Mouse (Mus musculus) limb, embryonic 10.5 days (tissue): ENCODE measurements at regions not wholly inside any gene's neighbourhood (a gene's known extent, or its start where the extent isn't known, plus 50 kb on each side); places are given as distances from the start of the nearest gene placed in this dataset.

Experiments
- DNase-seq: peaks from one replicate; pipeline ENCODE4 v3.0.0-alpha.2; 2017; ENCODE audit warnings: low spot score
- H3K27ac ChIP-seq: fragments of 300-500 bp; sonication (generic); 2 replicates; pipeline ENCODE4 v1.5.1; 2016; ENCODE audit warnings: mild to moderate bottlenecking
- H3K27me3 ChIP-seq: fragments of 300-500 bp; sonication (generic); 2 replicates; pipeline ENCODE4 v1.6.1; 2016; ENCODE audit warnings: low read depth, mild to moderate bottlenecking; ENCODE audit not compliant: poor library complexity, severe bottlenecking
- H3K36me3 ChIP-seq: fragments of 300-500 bp; sonication (generic); 2 replicates; pipeline ENCODE4 v1.6.1; 2016; ENCODE audit warnings: mild to moderate bottlenecking, moderate library complexity
- H3K4me1 ChIP-seq: fragments of 300-500 bp; sonication (generic); 2 replicates; pipeline ENCODE4 v1.6.1; 2016
- H3K4me3 ChIP-seq: fragments of 300-500 bp; sonication (generic); 2 replicates; pipeline ENCODE4 v1.5.1; 2016; ENCODE audit warnings: mild to moderate bottlenecking, moderate library complexity
- H3K9me3 ChIP-seq: fragments of 300-500 bp; sonication (generic); replicated peaks from 2 replicates; pipeline ENCODE4 v1.6.1; 2016; ENCODE audit warnings: mild to moderate bottlenecking
- WGBS: fragments of 180-500 bp; shearing (Covaris S2); methylation state at CpG from one replicate; pipeline ENCODE4 v1.1.7; 2016; 5-methylcytosine and 5-hydroxymethylcytosine counted together

DNA sequence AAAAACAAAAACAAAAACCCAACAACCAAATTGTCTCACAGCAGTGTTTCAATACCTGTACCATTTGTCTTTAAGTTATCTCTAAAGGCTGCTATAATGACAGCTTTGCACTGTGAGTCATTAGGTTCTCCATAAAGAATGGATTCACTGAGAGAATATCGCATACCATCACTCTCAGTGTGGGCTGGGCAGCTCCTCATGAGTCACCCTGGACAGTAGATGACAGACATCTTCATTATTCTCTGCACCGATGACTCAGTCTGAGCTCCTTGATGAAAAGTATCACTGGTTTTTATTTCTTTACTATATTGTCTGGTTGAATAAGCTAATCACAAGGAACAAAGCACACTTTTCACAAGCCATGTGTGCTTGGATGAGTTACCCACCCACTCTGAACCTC, 230.4 kb downstream of the Abcc12 start:
- no peaks in the 10 kb centered on the region for H3K4me1 ChIP-seq
- H3K9me3 ChIP-seq: no peaks in the 10 kb centered on the region
- no peaks in the 10 kb centered on the region for H3K36me3 ChIP-seq
- no peaks in the 10 kb centered on the region for H3K27me3 ChIP-seq
- H3K4me3 ChIP-seq: no peak overlapping the region
- WGBS: 93% methylated on average over 2 of the region's 2 CpGs
- no peak overlapping the region for H3K27ac ChIP-seq
- DNase-seq: no peak

- Histone ChIP-seq H3K4me3 (no peak overlapping the region), H3K9me3 (no peaks in the 10 kb centered on the region), H3K4me1 (peaks cover 7% of the 10 kb centered on the region; the same call in 1 of the 2 replicates), H3K36me3 (no peaks in the 10 kb centered on the region), H3K27me3 (no peaks in the 10 kb centered on the region), H3K27ac (no peak overlapping the region)
- 85% methylated on average over 8 of the region's 8 CpGs for WGBS
- DNase-seq: no peak
Observed at GRCm38 (mm10) chr8:86342016-86342684, 238.3 kb downstream of the Abcc12 start.

- H3K9me3 ChIP-seq: no peaks in the 10 kb centered on the region
- no peaks in the 10 kb centered on the region for H3K27me3 ChIP-seq
- peaks cover 11% of the 10 kb centered on the region; the same call in 1 of the 2 replicates for H3K4me1 ChIP-seq
- no peak overlapping the region for H3K27ac ChIP-seq
- no peak overlapping the region for H3K4me3 ChIP-seq
- no peaks in the 10 kb centered on the region for H3K36me3 ChIP-seq
- 92% methylated on average over 18 of the region's 18 CpGs for WGBS
- DNase-seq: no peak
Observed at GRCm38 (mm10) chr8:86338574-86339264, 241.8 kb downstream of the Abcc12 start.

DNA sequence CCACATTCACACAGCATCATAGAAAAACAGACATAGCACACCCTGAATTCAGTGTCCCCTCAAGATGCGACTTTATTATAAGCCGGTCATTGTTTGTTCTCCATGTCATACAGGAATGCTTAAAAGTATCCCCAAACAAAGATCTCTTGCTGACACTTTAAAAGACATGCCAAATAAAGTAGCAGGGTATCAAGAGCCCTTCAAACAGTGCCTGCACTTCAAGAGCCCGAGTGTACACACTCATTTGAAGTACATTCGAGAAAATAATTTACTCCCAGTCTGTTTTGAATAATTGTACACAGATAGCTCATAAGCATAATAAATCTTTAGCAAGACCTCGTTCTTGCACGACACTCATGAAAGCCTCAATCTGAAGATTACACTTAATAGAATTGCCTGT, 249.1 kb downstream of the Abcc12 start:
- H3K27me3 ChIP-seq: no peaks in the 10 kb centered on the region
- no peaks in the 10 kb centered on the region for H3K9me3 ChIP-seq
- no peaks in the 10 kb centered on the region for H3K36me3 ChIP-seq
- WGBS: 89% methylated on average over 6 of the region's 6 CpGs
- no peak overlapping the region for H3K27ac ChIP-seq
- DNase-seq: no peak
- no peaks in the 10 kb centered on the region for H3K4me1 ChIP-seq
- no peak overlapping the region for H3K4me3 ChIP-seq

DNA sequence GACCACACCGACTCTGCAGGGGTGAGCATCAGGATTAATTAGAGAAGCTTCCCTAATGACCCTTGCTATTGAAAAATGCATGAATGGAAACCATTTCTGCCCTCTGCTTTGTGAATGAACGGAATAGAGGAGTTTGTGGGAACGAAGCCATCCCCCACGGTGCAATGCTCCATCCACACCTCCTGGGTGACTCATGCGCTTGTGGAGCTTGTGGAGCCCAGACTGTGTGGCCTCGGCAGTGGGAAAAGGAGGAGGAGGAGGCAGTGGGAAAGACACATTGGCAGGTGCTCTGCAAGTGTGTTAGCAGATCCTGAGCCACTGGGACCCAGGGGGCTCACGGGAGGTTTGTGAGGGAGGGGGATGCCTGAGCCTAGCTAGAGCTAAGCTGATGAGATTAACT, 251.9 kb downstream of the Abcc12 start:
- Histone ChIP-seq H3K9me3 (no peaks in the 10 kb centered on the region), H3K27me3 (no peaks in the 10 kb centered on the region), H3K4me3 (no peak overlapping the region), H3K4me1 (no peaks in the 10 kb centered on the region), H3K27ac (no peak overlapping the region), H3K36me3 (no peaks in the 10 kb centered on the region)
- no peak for DNase-seq
- whole genome bisulfite sequencing: 75% methylated on average over 7 of the region's 7 CpGs

DNA sequence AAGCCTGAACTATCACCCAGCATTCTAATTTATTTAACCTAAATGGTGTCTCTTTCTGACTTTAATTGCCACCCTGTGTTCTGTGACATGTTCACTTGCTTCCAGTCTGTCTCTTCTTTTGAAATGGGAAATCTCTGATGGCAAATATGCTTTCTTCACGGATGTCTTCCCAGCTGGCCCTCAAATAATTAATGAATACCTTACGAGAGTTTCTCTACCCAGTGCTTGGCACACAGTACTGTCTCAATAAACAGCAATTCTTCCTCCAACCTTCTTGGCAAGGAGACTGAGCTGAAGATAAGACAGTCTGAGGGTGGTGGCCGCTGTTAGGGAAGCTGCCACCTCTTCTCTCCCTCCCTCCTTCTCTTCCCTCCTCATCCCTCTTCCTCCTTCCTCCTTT, 252.5 kb downstream of the Abcc12 start:
- Histone ChIP-seq H3K27ac (no peak overlapping the region), H3K4me3 (no peak overlapping the region), H3K9me3 (no peaks in the 10 kb centered on the region), H3K36me3 (no peaks in the 10 kb centered on the region), H3K4me1 (no peaks in the 10 kb centered on the region), H3K27me3 (no peaks in the 10 kb centered on the region)
- DNase-seq: no peak
- WGBS: 82% methylated on average over 3 of the region's 3 CpGs

- Histone ChIP-seq H3K4me3 (no peak overlapping the region), H3K4me1 (no peaks in the 10 kb centered on the region), H3K27ac (no peak overlapping the region), H3K36me3 (no peaks in the 10 kb centered on the region), H3K9me3 (no peaks in the 10 kb centered on the region), H3K27me3 (no peaks in the 10 kb centered on the region)
- WGBS: 64% methylated on average over 7 of the region's 7 CpGs
- no peak for DNase-seq
Observed at GRCm38 (mm10) chr8:86325040-86325439, 255.4 kb downstream of the Abcc12 start.

GRCm38 (mm10) chr8:86324542-86324941, 255.9 kb downstream of the Abcc12 start:
- no peaks in the 10 kb centered on the region for H3K4me1 ChIP-seq
- no peaks in the 10 kb centered on the region for H3K36me3 ChIP-seq
- no peaks in the 10 kb centered on the region for H3K27me3 ChIP-seq
- WGBS: 67% methylated on average over 4 of the region's 4 CpGs
- H3K27ac ChIP-seq: no peak overlapping the region
- no peak for DNase-seq
- H3K4me3 ChIP-seq: no peak overlapping the region
- H3K9me3 ChIP-seq: no peaks in the 10 kb centered on the region

- DNase-seq: no peak
- WGBS: 70% methylated on average over 2 of the region's 2 CpGs
- Histone ChIP-seq H3K4me1 (no peaks in the 10 kb centered on the region), H3K36me3 (no peaks in the 10 kb centered on the region), H3K4me3 (no peak overlapping the region), H3K27me3 (no peaks in the 10 kb centered on the region), H3K9me3 (no peaks in the 10 kb centered on the region), H3K27ac (no peak overlapping the region)
Observed at GRCm38 (mm10) chr8:86323823-86324222, 256.7 kb downstream of the Abcc12 start.

- DNase-seq: no peak
- Histone ChIP-seq H3K36me3 (no peaks in the 10 kb centered on the region), H3K27ac (no peak overlapping the region), H3K4me3 (no peak overlapping the region), H3K4me1 (no peaks in the 10 kb centered on the region), H3K27me3 (no peaks in the 10 kb centered on the region), H3K9me3 (no peaks in the 10 kb centered on the region)
- 90% methylated on average over 1 of the region's 1 CpGs for WGBS
Observed at GRCm38 (mm10) chr8:86322494-86322893, 258.0 kb downstream of the Abcc12 start.

DNA sequence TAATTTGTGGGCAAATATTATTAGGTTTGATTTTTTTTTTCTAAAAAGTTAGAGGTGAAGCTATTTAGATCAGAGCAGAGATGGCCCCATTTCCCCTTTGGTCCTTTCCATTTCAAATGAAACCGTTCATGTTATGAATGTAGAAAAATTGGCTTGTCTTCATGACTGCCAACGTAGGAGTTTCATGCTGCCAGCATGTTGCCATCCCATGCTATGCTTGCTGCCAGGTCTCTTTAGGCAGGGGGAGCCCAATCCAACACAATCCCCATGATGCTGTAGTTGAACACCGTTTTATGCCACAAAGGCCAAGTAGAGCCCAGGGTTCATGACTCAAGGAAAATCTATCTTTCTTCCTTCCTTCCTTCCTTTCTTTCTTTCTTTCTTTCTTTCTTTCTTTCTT, 259.5 kb downstream of the Abcc12 start:
- H3K4me1 ChIP-seq: no peaks in the 10 kb centered on the region
- no peak for DNase-seq
- no peaks in the 10 kb centered on the region for H3K27me3 ChIP-seq
- H3K36me3 ChIP-seq: no peaks in the 10 kb centered on the region
- 91% methylated on average over 3 of the region's 3 CpGs for WGBS
- no peaks in the 10 kb centered on the region for H3K9me3 ChIP-seq
- no peak overlapping the region for H3K4me3 ChIP-seq
- H3K27ac ChIP-seq: no peak overlapping the region

GRCm38 (mm10) chr8:86318531-86318930, 262.0 kb downstream of the Abcc12 start:
- Histone ChIP-seq H3K27me3 (no peaks in the 10 kb centered on the region), H3K36me3 (no peaks in the 10 kb centered on the region), H3K9me3 (no peaks in the 10 kb centered on the region), H3K4me3 (no peak overlapping the region), H3K27ac (no peak overlapping the region), H3K4me1 (no peaks in the 10 kb centered on the region)
- no peak for DNase-seq
- 89% methylated on average over 3 of the region's 3 CpGs for WGBS

DNA sequence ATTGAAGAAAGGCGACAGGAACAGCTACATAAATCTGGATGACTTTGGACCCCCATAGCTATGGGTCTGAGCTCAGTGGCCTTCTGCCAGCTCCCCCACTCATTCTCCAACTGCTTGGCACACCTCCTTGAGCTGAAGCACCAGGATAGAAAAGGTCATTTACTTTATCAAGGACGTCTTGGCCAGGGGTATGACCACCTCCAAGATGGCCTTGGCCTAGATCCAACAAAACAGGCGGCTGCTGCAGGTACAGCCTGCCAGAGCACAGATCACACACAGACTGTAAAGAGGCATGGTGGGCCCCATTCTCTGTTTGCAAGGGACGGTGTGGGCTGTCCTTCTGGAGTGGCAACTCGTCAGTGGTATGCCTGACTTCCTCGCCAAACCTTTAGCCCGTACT, 264.2 kb downstream of the Abcc12 start:
- no peaks in the 10 kb centered on the region for H3K36me3 ChIP-seq
- 91% methylated on average over 7 of the region's 7 CpGs for WGBS
- no peaks in the 10 kb centered on the region for H3K27me3 ChIP-seq
- no peak overlapping the region for H3K4me3 ChIP-seq
- no peak for DNase-seq
- no peak overlapping the region for H3K27ac ChIP-seq
- H3K4me1 ChIP-seq: no peaks in the 10 kb centered on the region
- H3K9me3 ChIP-seq: no peaks in the 10 kb centered on the region

DNA sequence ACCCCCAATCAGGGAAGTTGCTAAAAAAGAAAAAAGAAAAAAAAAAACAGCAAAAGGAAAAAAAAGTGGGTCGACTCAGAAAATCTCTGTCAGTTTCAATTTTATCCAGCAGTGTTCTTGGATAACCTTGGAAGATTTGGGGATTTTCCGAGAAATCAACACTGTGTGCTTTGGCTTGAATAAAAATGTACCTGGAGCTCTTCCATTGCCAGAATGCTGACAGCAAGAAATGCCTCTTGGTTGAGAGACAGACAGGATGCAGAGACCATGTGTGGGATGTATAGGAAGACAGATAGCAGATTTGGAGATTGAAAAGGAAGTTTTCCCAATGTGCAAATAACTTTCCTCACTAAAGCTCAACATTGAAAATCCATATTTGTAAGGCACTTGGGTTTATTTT, 271.0 kb downstream of the Abcc12 start:
- no peak overlapping the region for H3K27ac ChIP-seq
- 84% methylated on average over 2 of the region's 2 CpGs for WGBS

More for the DNA sequence above, 271.0 kb downstream of the Abcc12 start:
- Histone ChIP-seq H3K36me3 (no peaks in the 10 kb centered on the region), H3K27me3 (no peaks in the 10 kb centered on the region), H3K4me3 (no peak overlapping the region), H3K4me1 (no peaks in the 10 kb centered on the region), H3K9me3 (no peaks in the 10 kb centered on the region)
- no peak for DNase-seq
